Mouse (Mus musculus) stomach, postnatal 0 days (tissue): Measurements from ENCODE around the gene Avpi1.

ENCODE experiments used
- CTCF ChIP-seq: IDR thresholded peaks from 2 replicates; pipeline ENCODE4 v1.5.1; 2016; ENCODE audit warnings: antibody characterized with exemption, low read depth, mild to moderate bottlenecking, moderate library complexity
- EP300 ChIP-seq: optimal IDR thresholded peaks from 2 replicates; pipeline ENCODE3; 2016; ENCODE audit warnings: antibody characterized with exemption

DNA sequence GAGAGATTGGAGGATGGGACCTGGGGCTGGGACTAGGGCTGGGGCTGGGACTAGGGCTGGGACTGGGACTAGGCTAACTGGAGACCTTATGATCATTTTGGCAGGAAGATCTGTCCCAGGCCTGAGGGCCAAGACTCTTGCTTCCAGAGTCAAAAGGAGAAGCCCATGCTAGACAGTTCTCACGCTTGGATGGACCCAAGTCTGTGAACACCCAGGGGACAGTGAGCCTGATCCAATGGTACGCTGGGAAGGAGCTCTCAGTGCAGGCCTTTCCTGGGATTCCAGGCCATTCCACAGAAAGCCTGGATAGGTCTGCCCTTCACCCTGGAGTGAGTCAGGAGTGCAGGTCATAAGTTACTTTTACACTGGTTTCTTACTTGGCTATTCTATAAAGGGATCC lies 53.8 kb downstream of the Avpi1 start:
- no peak for TF ChIP-seq CTCF
- no peak for TF ChIP-seq EP300
